In the genomic region with DNA sequence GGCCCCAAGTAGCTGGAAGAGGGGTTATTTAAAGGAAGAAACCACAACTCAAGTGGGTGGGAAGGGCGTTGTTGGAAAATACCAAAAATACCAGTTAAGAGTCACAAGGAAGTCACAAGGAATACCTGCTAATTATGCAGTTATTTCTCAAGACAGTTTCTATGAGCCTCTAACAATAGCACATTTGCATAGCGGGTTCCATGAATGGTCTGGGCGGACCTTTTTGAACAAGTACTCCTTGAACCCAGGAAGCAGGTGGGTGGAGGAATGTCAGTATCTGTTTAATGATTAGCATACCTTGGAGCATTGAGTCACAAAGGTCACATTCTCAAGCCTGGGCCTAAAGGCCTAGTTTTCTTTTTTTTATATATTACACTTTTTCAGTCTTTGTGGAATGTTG, we compare ENCODE assay signal across 7 mouse cellular contexts.
DNase-seq lines count a peak whose midpoint lies in the region.
"Not testable (repeated sequence)": the region's sequence is repeated elsewhere in the genome, so short reads cannot be mapped to it uniquely, and the experiment has no call there.

No protein-coding gene starts in this region.

- not testable (repeated sequence) for H3K9ac ChIP-seq in ES-E14 (ENCODE audit: insufficient read depth, low read depth, low read length, poor library complexity, severe bottlenecking)

- H3K4me3 ChIP-seq in ES-E14 (ENCODE audit: insufficient read depth in 1 of 2, low read depth in 1 of 2, low read length in 2 of 2, poor library complexity in 1 of 2, severe bottlenecking in 1 of 2), result not testable (repeated sequence)

- not testable (repeated sequence) for H3K4me1 ChIP-seq in ES-E14 (ENCODE audit: control insufficient read depth in 2 of 2, insufficient read depth in 2 of 2, low read length in 2 of 2, poor library complexity in 1 of 2)

- in situ Hi-C loops in ES-E14 (cut with MboI; ENCODE audit: low sequenced_read_pairs in 2 of 2, unreplicated experiment in 2 of 2), result not testable (repeated sequence)

- DNase-seq in ES-CJ7 (ENCODE audit: low read depth, low spot score) (peak; percentile 93), ES-E14 (ENCODE audit: low read depth, low spot score) (peak; percentile 39), R1 (ENCODE audit: low read depth, low spot score) (peak; percentile 100), ZHBTc4 (ENCODE audit: low read depth, low spot score) (peak; percentile 96)
- peak; percentile 65 for DNase-seq in heart, adult 11 months
- DNase-seq in kidney, adult 8-10 months, result peak; percentile 7 to 12
- peak; percentile 30 for DNase-seq in kidney, adult 9 months

- not testable (repeated sequence) for H3K36me3 ChIP-seq in ES-E14 (ENCODE audit: control insufficient read depth, insufficient read depth, low read length, poor library complexity, severe bottlenecking)

- peak overlapping the region; percentile 89 for H3K27ac ChIP-seq in ES-E14 (ENCODE audit: insufficient read depth, low read depth, low read length, poor library complexity, severe bottlenecking)

- not testable (repeated sequence) for H3K9me3 ChIP-seq in ES-E14 (ENCODE audit: control insufficient read depth, insufficient read depth, low read depth, low read length)

Comparison
In these comparisons a context has a peak if more than half of its experiments do, and no peak if none do; other contexts are left out.
1. DNase-seq: peak in every context shown above with its lines; median percentile 100 in R1; 96 in ZHBTc4; 93 in ES-CJ7; 65 in heart, adult 11 months; 39 in ES-E14; 30 in kidney, adult 9 months; 10 in kidney, adult 8-10 months.